Mouse (Mus musculus) ES-Bruce4 (cell line): Measurements from ENCODE around the gene Fbxo46.
A peak's percentile ranks its signal among the peaks of the same experiment; 100 is the strongest.

Experiments
- CTCF ChIP-seq: IDR thresholded peaks from one replicate; pipeline ENCODE4 v1.8.1; 2011; ENCODE audit warnings: low read depth, low read length
- POLR2A ChIP-seq: IDR thresholded peaks from one replicate; pipeline ENCODE4 v1.8.1; 2011; ENCODE audit warnings: low read length; ENCODE audit not compliant: insufficient read depth

GRCm38 (mm10) chr7:19093174-19093521 lies 26.5 kb upstream of the Fbxo46 start:
- TF ChIP-seq CTCF (peak; percentile 78), POLR2A (no peak)
